Mouse (Mus musculus) testis, adult 2 months (tissue): ENCODE measurements at regions not wholly inside any gene's neighbourhood (a gene's known extent, or its start where the extent isn't known, plus 50 kb on each side); places are given as distances from the start of the nearest gene placed in this dataset.

Source experiments
- CTCF ChIP-seq: fragments of 200-500 bp; IDR thresholded peaks from 2 replicates; pipeline ENCODE4 v1.5.1; 2012; ENCODE audit warnings: low read depth, mild to moderate bottlenecking, inconsistent platforms, low read length, moderate library complexity; ENCODE audit not compliant: control insufficient read depth, insufficient read depth, insufficient replicate concordance
- POLR2A ChIP-seq: fragments of 200-500 bp; IDR thresholded peaks from 2 replicates; pipeline ENCODE4 v1.6.1; 2012; ENCODE audit warnings: low read depth, mild to moderate bottlenecking, inconsistent platforms, low read length, moderate library complexity; ENCODE audit not compliant: control insufficient read depth

DNA sequence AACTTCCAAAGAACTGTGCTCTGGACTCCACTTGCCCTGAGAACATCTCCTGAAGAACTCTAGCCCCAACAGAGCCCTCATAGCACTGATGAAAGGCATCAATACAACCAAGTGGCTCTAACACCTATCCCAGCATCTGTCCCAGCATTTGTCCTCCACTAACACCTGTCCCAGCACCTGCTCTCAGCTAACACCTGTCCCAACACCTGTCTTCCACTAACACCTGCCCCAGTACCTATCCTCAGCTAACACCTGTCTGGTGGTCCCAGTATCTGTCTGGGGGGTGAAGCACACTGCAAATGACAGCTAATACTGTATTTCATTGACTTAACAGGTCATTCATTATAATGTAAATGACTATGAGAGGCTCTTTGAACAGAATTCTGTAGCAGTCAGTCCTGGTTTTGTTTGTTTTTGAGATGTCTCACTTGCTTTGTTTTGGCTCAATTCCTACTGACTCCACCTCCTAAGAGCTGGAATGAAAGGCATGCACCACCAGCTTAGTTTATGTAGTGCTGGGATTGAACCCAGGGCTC is 54.7 kb upstream of the Car12 start:
- TF ChIP-seq CTCF (no peak), POLR2A (no peak)
